Mouse (Mus musculus): ENCODE measurements around the gene Rcan3. TPM values are rescaled to one million over a fixed set of nuclear protein-coding genes. Genes with fewer than 3 reads are reported as not detected.

Gene Rcan3
- polyA plus RNA-seq, 1 experiment from 2014 or later: 52.0 TPM

- Histone ChIP-seq H3K9ac (no peak overlapping the region), H3K4me3 (no peak overlapping the region), H3K4me1 (replicated peaks) (0 out of 2 replicates have a peak, but pooled peaks cover 8% of the 10 kb centered on the region), H3K4me2 (no peak overlapping the region), H3K27ac (replicated peaks) (no peak overlapping the region), H3K9me3 (no peaks in the 10 kb centered on the region), H3K27me3 (no peaks in the 10 kb centered on the region), H3K36me3 (no peaks in the 10 kb centered on the region)
- WGBS: 50% methylated on average over 8 of the region's 8 CpGs
- ATAC-seq (ENCODE audit: low FRiP score, low read depth): no peak
Measured at GRCm38 (mm10) chr4:135381355-135381754, 52.3 kb downstream of the Rcan3 start.

GRCm38 (mm10) chr4:135377241-135377640 lies 56.4 kb downstream of the Rcan3 start:
- Histone ChIP-seq H3K4me3 (no peak overlapping the region), H3K4me2 (no peak overlapping the region), H3K9ac (no peak overlapping the region), H3K9me3 (no peaks in the 10 kb centered on the region), H3K27ac (replicated peaks) (no peak overlapping the region), H3K4me1 (replicated peaks) (0 out of 2 replicates have a peak, but pooled peaks cover 1% of the 10 kb centered on the region), H3K36me3 (no peaks in the 10 kb centered on the region), H3K27me3 (no peaks in the 10 kb centered on the region)
- ATAC-seq (ENCODE audit: low FRiP score, low read depth): no peak
- 82% methylated on average over 11 of the region's 11 CpGs for WGBS

- no peaks in the 10 kb centered on the region for H3K36me3 ChIP-seq
- H3K27me3 ChIP-seq: no peaks in the 10 kb centered on the region
- no peak overlapping the region for H3K4me2 ChIP-seq
- no peak overlapping the region for H3K9ac ChIP-seq
- H3K4me1 ChIP-seq (replicated peaks): no peaks in the 10 kb centered on the region
- no peak overlapping the region for H3K4me3 ChIP-seq
- WGBS: 57% methylated on average over 3 of the region's 3 CpGs
- no peaks in the 10 kb centered on the region for H3K9me3 ChIP-seq
- no peak for ATAC-seq (ENCODE audit: low FRiP score, low read depth)
- no peak overlapping the region for H3K27ac ChIP-seq (replicated peaks)
Measured at GRCm38 (mm10) chr4:135375444-135375843, 58.2 kb downstream of the Rcan3 start.

- ATAC-seq (ENCODE audit: low FRiP score, low read depth): no peak
- Histone ChIP-seq H3K4me2 (no peak overlapping the region), H3K27ac (replicated peaks) (no peak overlapping the region), H3K27me3 (no peaks in the 10 kb centered on the region), H3K4me1 (replicated peaks) (no peaks in the 10 kb centered on the region), H3K4me3 (no peak overlapping the region), H3K36me3 (no peaks in the 10 kb centered on the region), H3K9ac (no peak overlapping the region), H3K9me3 (no peaks in the 10 kb centered on the region)
- 86% methylated on average over 5 of the region's 5 CpGs for whole genome bisulfite sequencing
Measured at GRCm38 (mm10) chr4:135373299-135373698, 60.4 kb downstream of the Rcan3 start.

GRCm38 (mm10) chr4:135370372-135370771 lies 63.3 kb downstream of the Rcan3 start:
- H3K9me3 ChIP-seq: no peaks in the 10 kb centered on the region
- H3K27ac ChIP-seq (replicated peaks): no peak overlapping the region
- WGBS: 67% methylated on average over 11 of the region's 11 CpGs
- H3K4me2 ChIP-seq: no peak overlapping the region
- H3K27me3 ChIP-seq: no peaks in the 10 kb centered on the region
- no peak overlapping the region for H3K4me3 ChIP-seq
- H3K4me1 ChIP-seq (replicated peaks): no peaks in the 10 kb centered on the region
- H3K36me3 ChIP-seq: no peaks in the 10 kb centered on the region
- no peak overlapping the region for H3K9ac ChIP-seq
- no peak for ATAC-seq (ENCODE audit: low FRiP score, low read depth)

GRCm38 (mm10) chr4:135362828-135363227 lies 70.8 kb downstream of the Rcan3 start:
- H3K27me3 ChIP-seq: no peaks in the 10 kb centered on the region
- ATAC-seq (ENCODE audit: low FRiP score, low read depth): no peak
- no peak overlapping the region for H3K4me2 ChIP-seq
- H3K4me1 ChIP-seq (replicated peaks): no peaks in the 10 kb centered on the region
- no peak overlapping the region for H3K9ac ChIP-seq
- no peak overlapping the region for H3K27ac ChIP-seq (replicated peaks)
- H3K36me3 ChIP-seq: no peaks in the 10 kb centered on the region
- H3K4me3 ChIP-seq: no peak overlapping the region
- 27% methylated on average over 6 of the region's 6 CpGs for WGBS
- H3K9me3 ChIP-seq: no peaks in the 10 kb centered on the region

MicroRNAs encoded within 50 kb of the gene (microRNA counts, 519-probe panel; counts per million panel counts)
- 1,896 counts per million, percentile 16 among the panel's probes with 10 or more counts for microRNA mmu-miR-700

Small RNA genes lying within 50 kb of the gene (microRNA-seq; reads per million reads assigned to microRNA genes)
- gene Mir700: 246 reads per million, percentile 62 among the genes with 10 or more reads in this experiment

Other genes starting within 250 kb of the Rcan3 start
- 67.1 and 73.3 TPM in 2 replicates for gene Clic4, start 161.0 kb downstream of the Rcan3 start, polyA plus RNA-seq (2015; fragmentation: Nextera tagmentation; extraction: Ambion mirVana)
- 170 and 175 TPM in 2 replicates for gene Srrm1, start 80.5 kb downstream of the Rcan3 start, polyA plus RNA-seq (2015; fragmentation: Nextera tagmentation; extraction: Ambion mirVana)
- gene Ncmap, start 35.6 kb downstream of the Rcan3 start, polyA plus RNA-seq (2015; fragmentation: Nextera tagmentation; extraction: Ambion mirVana): 0.37 and 1.00 TPM in 2 replicates
- gene Stpg1, start 60.9 kb upstream of the Rcan3 start, polyA plus RNA-seq (2015; fragmentation: Nextera tagmentation; extraction: Ambion mirVana): 0.34 and 0.56 TPM in 2 replicates
- 8.1 and 9.6 TPM in 2 replicates for gene Nipal3, start 61.2 kb upstream of the Rcan3 start, polyA plus RNA-seq (2015; fragmentation: Nextera tagmentation; extraction: Ambion mirVana)
- 1.1 and 1.8 TPM in 2 replicates for gene Grhl3, start 139.8 kb upstream of the Rcan3 start, polyA plus RNA-seq (2015; fragmentation: Nextera tagmentation; extraction: Ambion mirVana)